Mouse (Mus musculus) MEL (cell line): ENCODE measurements around the gene Slc13a2. TPM values are rescaled to one million over a fixed set of nuclear protein-coding genes. Genes with fewer than 3 reads are reported as not detected.
A peak's percentile ranks its signal among the peaks of the same experiment; 100 is the strongest.

Experiments
- DNase-seq: peaks from one replicate; pipeline ENCODE4 v3.0.0; 2011; ENCODE audit warnings: low read depth, low spot score
- H3K27ac ChIP-seq: 2 replicates; pipeline ENCODE4 v1.5.1; 2012; ENCODE audit warnings: low read depth, mild to moderate bottlenecking, control low read depth, low read length, moderate library complexity; ENCODE audit not compliant: control insufficient read depth
- H3K27me3 ChIP-seq, 2 experiments: fragments of 150-350 bp in 1 of 2; sonication (generic) in 1 of 2; 2 replicates each; pipeline ENCODE4 v1.6.1; 2012; ENCODE audit warnings: low read length in 2 of 2, mild to moderate bottlenecking in 2 of 2, improper control_type of control experiment in 1 of 2, moderate library complexity in 1 of 2; ENCODE audit not compliant: insufficient read depth in 2 of 2, control insufficient read depth in 1 of 2
- H3K36me3 ChIP-seq, 2 experiments: 2 replicates each; pipeline ENCODE4 v1.6.1; 2012 to 2014; ENCODE audit warnings: low read length in 2 of 2, improper control_type of control experiment in 1 of 2, inconsistent platforms in 1 of 2, mild to moderate bottlenecking in 1 of 2; ENCODE audit not compliant: insufficient read depth in 2 of 2, control insufficient read depth in 1 of 2
- H3K4me1 ChIP-seq, 2 experiments: fragments of 150-350 bp in 1 of 2; sonication (generic) in 1 of 2; 2 replicates each; pipeline ENCODE4 v1.6.1; 2012; ENCODE audit warnings: low read length in 2 of 2, improper control_type of control experiment in 1 of 2, mild to moderate bottlenecking in 1 of 2; ENCODE audit not compliant: insufficient read depth in 2 of 2, control insufficient read depth in 1 of 2
- H3K4me3 ChIP-seq, 2 experiments: fragments of 150-350 bp in 1 of 2; sonication (generic) in 1 of 2; 2 replicates each; pipeline ENCODE4 v1.5.1; 2012; ENCODE audit warnings: low read depth in 2 of 2, low read length in 2 of 2, mild to moderate bottlenecking in 2 of 2, moderate library complexity in 2 of 2, control low read depth in 1 of 2, improper control_type of control experiment in 1 of 2; ENCODE audit not compliant: control insufficient read depth in 1 of 2, insufficient read depth in 1 of 2
- H3K79me2 ChIP-seq: 2 replicates; pipeline ENCODE4 v1.6.1; 2012; ENCODE audit warnings: mild to moderate bottlenecking, low read length, moderate library complexity; ENCODE audit not compliant: control insufficient read depth, poor library complexity, insufficient read depth
- H3K9ac ChIP-seq: 2 replicates; pipeline ENCODE4 v1.6.1; 2012; ENCODE audit warnings: low read depth, mild to moderate bottlenecking, control low read depth, low read length, moderate library complexity; ENCODE audit not compliant: control insufficient read depth, poor library complexity, severe bottlenecking
- H3K9me3 ChIP-seq: fragments of 150-350 bp; sonication (generic); replicated peaks from 2 replicates; pipeline ENCODE4 v1.6.1; 2012; ENCODE audit warnings: mild to moderate bottlenecking, low read length, improper control_type of control experiment, moderate library complexity; ENCODE audit not compliant: insufficient read depth
- CHD1 ChIP-seq: IDR thresholded peaks from 2 replicates; pipeline ENCODE4 v1.6.1; 2012; ENCODE audit warnings: low read depth, mild to moderate bottlenecking, inconsistent platforms, low read length, improper control_type of control experiment
- CHD2 ChIP-seq: IDR thresholded peaks from 2 replicates; pipeline ENCODE4 v1.6.1; 2011; ENCODE audit warnings: low read length, improper control_type of control experiment
- CTCF ChIP-seq, 3 experiments: IDR thresholded peaks in 2 of 3; conservative IDR thresholded peaks in 1 of 3; 2 replicates each; pipeline ENCODE4 v1.5.1; 2011 to 2012; ENCODE audit warnings: low read length in 3 of 3, low read depth in 2 of 3, mild to moderate bottlenecking in 2 of 3, improper control_type of control experiment in 1 of 3, inconsistent platforms in 1 of 3, mixed read lengths in 1 of 3, moderate library complexity in 1 of 3; ENCODE audit not compliant: control insufficient read depth in 1 of 3, insufficient read depth in 1 of 3, poor library complexity in 1 of 3, severe bottlenecking in 1 of 3
- EP300 ChIP-seq, 2 experiments: IDR thresholded peaks; 2 replicates each; pipeline ENCODE4 v1.6.1; 2011; ENCODE audit warnings: improper control_type of control experiment in 2 of 2, low read length in 2 of 2, low read depth in 1 of 2, mild to moderate bottlenecking in 1 of 2
- ETS1 ChIP-seq: IDR thresholded peaks from 2 replicates; pipeline ENCODE4 v1.6.1; 2012; ENCODE audit warnings: low read depth, mild to moderate bottlenecking, inconsistent platforms, low read length, improper control_type of control experiment, moderate library complexity
- MAFK ChIP-seq: IDR thresholded peaks from 2 replicates; pipeline ENCODE4 v1.6.1; 2011; ENCODE audit warnings: low read depth, mild to moderate bottlenecking, low read length, improper control_type of control experiment, borderline replicate concordance
- MAX ChIP-seq: IDR thresholded peaks from 2 replicates; pipeline ENCODE4 v1.6.1; 2011; ENCODE audit warnings: low read length, improper control_type of control experiment
- MAZ ChIP-seq: IDR thresholded peaks from 2 replicates; pipeline ENCODE4 v1.6.1; 2012; ENCODE audit warnings: low read depth, mild to moderate bottlenecking, inconsistent platforms, low read length, improper control_type of control experiment
- MEF2A ChIP-seq: IDR thresholded peaks from 2 replicates; pipeline ENCODE4 v1.6.1; 2014; ENCODE audit warnings: low read depth, mild to moderate bottlenecking, inconsistent platforms, low read length, improper control_type of control experiment; ENCODE audit not compliant: poor library complexity, insufficient replicate concordance, severe bottlenecking; ENCODE audit errors: extremely low read depth
- MXI1 ChIP-seq: IDR thresholded peaks from 2 replicates; pipeline ENCODE4 v1.6.1; 2011; ENCODE audit warnings: mild to moderate bottlenecking, low read depth, low read length, improper control_type of control experiment
- MYB ChIP-seq: IDR thresholded peaks from 2 replicates; pipeline ENCODE4 v1.6.1; 2011; ENCODE audit warnings: mild to moderate bottlenecking, low read depth, low read length, improper control_type of control experiment
- NELFE ChIP-seq: IDR thresholded peaks from 2 replicates; pipeline ENCODE4 v1.6.1; 2011; ENCODE audit warnings: low read depth, low read length, improper control_type of control experiment
- POLR2A ChIP-seq, 2 experiments: IDR thresholded peaks; 2 replicates each; pipeline ENCODE4 v1.6.1; 2011 to 2012; ENCODE audit warnings: low read length in 2 of 2, mild to moderate bottlenecking in 2 of 2, control low read depth in 1 of 2, improper control_type of control experiment in 1 of 2, low read depth in 1 of 2, moderate library complexity in 1 of 2; ENCODE audit not compliant: control insufficient read depth in 1 of 2, insufficient read depth in 1 of 2, poor library complexity in 1 of 2
- POLR2AphosphoS2 ChIP-seq: IDR thresholded peaks from 2 replicates; pipeline ENCODE4 v1.6.1; 2011; ENCODE audit warnings: low read length, improper control_type of control experiment
- RAD21 ChIP-seq: IDR thresholded peaks from 2 replicates; pipeline ENCODE4 v1.6.1; 2011; ENCODE audit warnings: mild to moderate bottlenecking, low read depth, low read length, improper control_type of control experiment
- SMC3 ChIP-seq: IDR thresholded peaks from 2 replicates; pipeline ENCODE4 v1.6.1; 2011; ENCODE audit warnings: low read depth, low read length, improper control_type of control experiment
- ZKSCAN1 ChIP-seq: IDR thresholded peaks from 2 replicates; pipeline ENCODE4 v1.6.1; 2012; ENCODE audit warnings: low read depth, mild to moderate bottlenecking, inconsistent platforms, low read length, improper control_type of control experiment, moderate library complexity
- ZMIZ1 ChIP-seq: IDR thresholded peaks from 2 replicates; pipeline ENCODE4 v1.6.1; 2012; ENCODE audit warnings: low read depth, mild to moderate bottlenecking, inconsistent platforms, low read length, improper control_type of control experiment, moderate library complexity
- polyA plus RNA-seq, 2 experiments: library from polyadenylated mRNA; stranded (reverse) in 1 of 2; unstranded in 1 of 2; fragments of >175 nt in 1 of 2; fragments of >200 nt in 1 of 2; gene quantifications; 2 replicates each; pipeline versions ENCODE4 v1.2.1 to v1.2.4; 2012; ENCODE audit warnings: low replicate concordance in 2 of 2, low read depth in 1 of 2; ENCODE audit not compliant: insufficient read length in 2 of 2, insufficient read depth in 1 of 2, missing spikeins in 1 of 2
- total RNA-seq: library from RNA; depleted of rRNA; stranded (reverse); fragments of 300-350 nt; gene quantifications from 2 replicates; pipeline ENCODE4 v1.2.3, GENCODE M21; 2012

The Slc13a2 gene
- total and polyA plus RNA-seq, 3 experiments = not detected

GRCm38 (mm10) chr11:78360125-78360788 is 61.8 kb downstream of the Slc13a2 start (continued):
- TF ChIP-seq CHD2 = no peak
- TF ChIP-seq MEF2A = no peak
- TF ChIP-seq ZMIZ1 = 0 out of 2 replicates have a peak, but pooled peaks have one; percentile 45
- TF ChIP-seq POLR2A (IDR thresholded peaks at IDR 0.05; ENCODE audit: control insufficient read depth in 1 of 2, insufficient read depth in 1 of 2, low read depth in 1 of 2, low read length in 2 of 2, poor library complexity in 1 of 2) = peak in 1 of 2 experiments; percentile 52; a peak in 2 of 4 replicates
- TF ChIP-seq POLR2AphosphoS2 = no peak
- TF ChIP-seq CHD1 = no peak
- TF ChIP-seq MAFK = no peak
- peak; percentile 46; the same call in 1 of the 2 replicates for TF ChIP-seq MAZ
- TF ChIP-seq ETS1 = no peak
- no peak for TF ChIP-seq MXI1

- H3K36me3 ChIP-seq = peaks cover 0 to 2% of the 10 kb centered on the region in 2 experiments; a peak in 2 of 4 replicates
- no peak overlapping the region for H3K9ac ChIP-seq
- H3K4me3 ChIP-seq = no peak overlapping the region
- peaks cover 0 to 17% of the 10 kb centered on the region in 2 experiments; a peak in 2 of 4 replicates for H3K4me1 ChIP-seq
- H3K27ac ChIP-seq = no peak overlapping the region
- peak; percentile 79 for DNase-seq
- no peaks in the 10 kb centered on the region for H3K27me3 ChIP-seq
- no peaks in the 10 kb centered on the region for H3K9me3 ChIP-seq
- TF ChIP-seq RAD21 = peak; percentile 36
- TF ChIP-seq MAX = 0 out of 2 replicates have a peak, but pooled peaks have one; percentile 27
- TF ChIP-seq CTCF (IDR thresholded peaks at IDR 0.05 in 2 of 3, conservative IDR thresholded peaks at IDR 0.05 in 1 of 3; ENCODE audit: control insufficient read depth in 1 of 3, insufficient read depth in 1 of 3, low read depth in 2 of 3, low read length in 3 of 3, poor library complexity in 1 of 3, severe bottlenecking in 1 of 3) = peak; percentile 87 to 98 (median 92)
- no peak for TF ChIP-seq ZKSCAN1
- no peak for TF ChIP-seq POLR2A (IDR thresholded peaks at IDR 0.05; ENCODE audit: control insufficient read depth in 1 of 2, insufficient read depth in 1 of 2, low read depth in 1 of 2, low read length in 2 of 2, poor library complexity in 1 of 2)
- TF ChIP-seq SMC3 = peak; percentile 38
- TF ChIP-seq EP300 (IDR thresholded peaks at IDR 0.05; ENCODE audit: low read depth in 1 of 2, low read length in 2 of 2) = no peak
- TF ChIP-seq MYB = no peak
- TF ChIP-seq MEF2A = no peak
- TF ChIP-seq NELFE = no peak
- TF ChIP-seq MAZ = peak; percentile 62; the same call in 1 of the 2 replicates
- H3K79me2 ChIP-seq = no peaks in the 10 kb centered on the region
These were observed 63.5 kb downstream of the Slc13a2 start for GRCm38 (mm10) chr11:78358330-78359007.
